Mouse (Mus musculus) forebrain, embryonic 13.5 days (tissue): Measurements from ENCODE around the gene Prpf6. TPM values are rescaled to one million over a fixed set of nuclear protein-coding genes. Genes with fewer than 3 reads are reported as not detected.

Experiments used
- ATAC-seq: fragments of 200-750 bp; cut with Nextera tagmentation; 2 replicates; pipeline ENCODE4 v1.8.0; 2017
- H3K27ac ChIP-seq: fragments of 300-500 bp; sonication (generic); 2 replicates; pipeline ENCODE4 v1.5.1; 2015; ENCODE audit warnings: inconsistent platforms, mild to moderate bottlenecking, moderate library complexity
- H3K27me3 ChIP-seq: fragments of 300-500 bp; sonication (generic); 2 replicates; pipeline ENCODE4 v1.6.1; 2015; ENCODE audit warnings: mild to moderate bottlenecking, inconsistent platforms
- H3K36me3 ChIP-seq: fragments of 300-500 bp; sonication (generic); 2 replicates; pipeline ENCODE4 v1.6.1; 2015; ENCODE audit warnings: mild to moderate bottlenecking, inconsistent platforms; ENCODE audit not compliant: poor library complexity, severe bottlenecking
- H3K4me1 ChIP-seq: fragments of 300-500 bp; sonication (generic); 2 replicates; pipeline ENCODE4 v1.6.1; 2015; ENCODE audit warnings: inconsistent platforms
- H3K4me2 ChIP-seq: fragments of 300-500 bp; sonication (generic); 2 replicates; pipeline ENCODE4 v1.6.1; 2015; ENCODE audit warnings: inconsistent platforms, mild to moderate bottlenecking, moderate library complexity
- H3K4me3 ChIP-seq: fragments of 300-500 bp; sonication (generic); 2 replicates; pipeline ENCODE4 v1.5.1; 2015; ENCODE audit warnings: mild to moderate bottlenecking, inconsistent platforms
- H3K9ac ChIP-seq: fragments of 300-500 bp; sonication (generic); 2 replicates; pipeline ENCODE4 v1.6.1; 2015; ENCODE audit warnings: mild to moderate bottlenecking, inconsistent platforms
- H3K9me3 ChIP-seq: fragments of 300-500 bp; sonication (generic); replicated peaks from 2 replicates; pipeline ENCODE4 v1.6.1; 2016; ENCODE audit warnings: inconsistent platforms
- WGBS: fragments of 180-500 bp; shearing (Covaris S2); methylation state at CpG from one replicate; pipeline ENCODE4 v1.1.7; 2015; 5-methylcytosine and 5-hydroxymethylcytosine counted together
- polyA plus RNA-seq: library from polyadenylated mRNA; unstranded; fragments of >200 nt; fragmentation: Nextera tagmentation; extraction: Ambion mirVana; gene quantifications from 2 replicates; pipeline ENCODE4 v1.2.1, GENCODE M21; 2015

The Prpf6 gene
- polyA plus RNA-seq, 1 experiment from 2014 or later: 67.9 TPM

- 90% methylated on average over 15 of the region's 15 CpGs for WGBS
- Histone ChIP-seq H3K27ac (no peak overlapping the region), H3K36me3 (peaks cover 26% of the 10 kb centered on the region; the same call in 1 of the 2 replicates), H3K4me2 (no peak overlapping the region), H3K9me3 (no peaks in the 10 kb centered on the region), H3K4me1 (no peaks in the 10 kb centered on the region), H3K9ac (no peak overlapping the region), H3K27me3 (no peaks in the 10 kb centered on the region), H3K4me3 (no peak overlapping the region)
- ATAC-seq: no peak
These were observed 18.4 kb upstream of the Prpf6 start for GRCm38 (mm10) chr2:181572921-181573920.

GRCm38 (mm10) chr2:181573961-181574360 lies 17.7 kb upstream of the Prpf6 start:
- WGBS: 95% methylated on average over 9 of the region's 9 CpGs
- H3K4me2 ChIP-seq: no peak overlapping the region

GRCm38 (mm10) chr2:181574921-181575545 lies 16.6 kb upstream of the Prpf6 start:
- Histone ChIP-seq H3K27me3 (no peaks in the 10 kb centered on the region), H3K4me1 (peaks cover 1% of the 10 kb centered on the region; the same call in 1 of the 2 replicates), H3K27ac (no peak overlapping the region), H3K9me3 (no peaks in the 10 kb centered on the region), H3K4me2 (no peak overlapping the region), H3K36me3 (peaks cover 26% of the 10 kb centered on the region; the same call in 1 of the 2 replicates), H3K9ac (no peak overlapping the region), H3K4me3 (no peak overlapping the region)
- 93% methylated on average over 7 of the region's 7 CpGs for WGBS
- ATAC-seq: no peak; the same call in 1 of the 2 replicates

More at GRCm38 (mm10) chr2:181573961-181574360, 17.7 kb upstream of the Prpf6 start:
- Histone ChIP-seq H3K27me3 (no peaks in the 10 kb centered on the region), H3K27ac (no peak overlapping the region), H3K9me3 (no peaks in the 10 kb centered on the region), H3K4me3 (no peak overlapping the region), H3K36me3 (peaks cover 26% of the 10 kb centered on the region; the same call in 1 of the 2 replicates), H3K4me1 (no peaks in the 10 kb centered on the region), H3K9ac (no peak overlapping the region)
- no peak for ATAC-seq

- H3K4me1 ChIP-seq: peaks cover 11% of the 10 kb centered on the region
- H3K4me2 ChIP-seq: no peak overlapping the region
- H3K9ac ChIP-seq: no peak overlapping the region
- no peak overlapping the region for H3K4me3 ChIP-seq
- 91% methylated on average over 2 of the region's 2 CpGs for WGBS
- no peaks in the 10 kb centered on the region for H3K9me3 ChIP-seq
- no peak for ATAC-seq
- no peak overlapping the region for H3K27ac ChIP-seq
- H3K27me3 ChIP-seq: no peaks in the 10 kb centered on the region
- H3K36me3 ChIP-seq: peaks cover 26% of the 10 kb centered on the region; the same call in 1 of the 2 replicates
These were observed 15.1 kb upstream of the Prpf6 start for GRCm38 (mm10) chr2:181576613-181577012.

GRCm38 (mm10) chr2:181577126-181577525 lies 14.5 kb upstream of the Prpf6 start:
- Histone ChIP-seq H3K9ac (no peak overlapping the region), H3K4me3 (no peak overlapping the region)

GRCm38 (mm10) chr2:181577981-181578581 lies 13.6 kb upstream of the Prpf6 start:
- WGBS: 84% methylated on average over 7 of the region's 7 CpGs
- Histone ChIP-seq H3K4me1 (peaks cover 16% of the 10 kb centered on the region), H3K9ac (no peak overlapping the region), H3K4me2 (no peak overlapping the region), H3K9me3 (no peaks in the 10 kb centered on the region), H3K36me3 (peaks cover 17% of the 10 kb centered on the region; the same call in 1 of the 2 replicates), H3K4me3 (no peak overlapping the region), H3K27ac (no peak overlapping the region), H3K27me3 (no peaks in the 10 kb centered on the region)
- no peak for ATAC-seq

More at GRCm38 (mm10) chr2:181577126-181577525, 14.5 kb upstream of the Prpf6 start:
- Histone ChIP-seq H3K27me3 (no peaks in the 10 kb centered on the region), H3K27ac (no peak overlapping the region), H3K4me1 (peaks cover 13% of the 10 kb centered on the region), H3K36me3 (peaks cover 26% of the 10 kb centered on the region; the same call in 1 of the 2 replicates), H3K4me2 (no peak overlapping the region), H3K9me3 (no peaks in the 10 kb centered on the region)
- WGBS: 78% methylated on average over 2 of the region's 2 CpGs
- ATAC-seq: no peak

- WGBS: 73% methylated on average over 5 of the region's 5 CpGs
- peaks cover 16% of the 10 kb centered on the region for H3K36me3 ChIP-seq
- no peak overlapping the region for H3K27ac ChIP-seq
- H3K9me3 ChIP-seq: no peaks in the 10 kb centered on the region
- no peak overlapping the region for H3K4me3 ChIP-seq
- peaks cover 16% of the 10 kb centered on the region for H3K4me1 ChIP-seq
- ATAC-seq: no peak
- H3K27me3 ChIP-seq: no peaks in the 10 kb centered on the region
- H3K4me2 ChIP-seq: no peak overlapping the region
- no peak overlapping the region for H3K9ac ChIP-seq
These were observed 12.7 kb upstream of the Prpf6 start for GRCm38 (mm10) chr2:181578790-181579618.

GRCm38 (mm10) chr2:181579681-181580080 lies 12.0 kb upstream of the Prpf6 start:
- 95% methylated on average over 1 of the region's 1 CpGs for WGBS
- no peak overlapping the region for H3K9ac ChIP-seq
- H3K4me2 ChIP-seq: no peak overlapping the region
- no peak overlapping the region for H3K27ac ChIP-seq
- H3K9me3 ChIP-seq: no peaks in the 10 kb centered on the region
- peaks cover 16% of the 10 kb centered on the region for H3K4me1 ChIP-seq
- no peaks in the 10 kb centered on the region for H3K27me3 ChIP-seq
- peaks cover 16% of the 10 kb centered on the region for H3K36me3 ChIP-seq
- ATAC-seq: no peak
- H3K4me3 ChIP-seq: no peak overlapping the region

GRCm38 (mm10) chr2:181580131-181580772 lies 11.4 kb upstream of the Prpf6 start:
- Histone ChIP-seq H3K27me3 (no peaks in the 10 kb centered on the region), H3K9me3 (no peaks in the 10 kb centered on the region), H3K4me3 (peak overlapping the region; percentile 71), H3K4me1 (peaks cover 16% of the 10 kb centered on the region), H3K9ac (no peak overlapping the region; the same call in 1 of the 2 replicates), H3K27ac (no peak overlapping the region), H3K4me2 (peak overlapping the region; percentile 92), H3K36me3 (peaks cover 19% of the 10 kb centered on the region)
- no peak for ATAC-seq
- WGBS: 82% methylated on average over 5 of the region's 5 CpGs

GRCm38 (mm10) chr2:181581016-181581401 lies 10.7 kb upstream of the Prpf6 start:
- WGBS: under 1% methylated on average over 11 of the region's 11 CpGs
- Histone ChIP-seq H3K9me3 (no peaks in the 10 kb centered on the region), H3K4me3 (peak overlapping the region; percentile 71), H3K4me2 (peak overlapping the region; percentile 92), H3K9ac (peak overlapping the region; percentile 87), H3K27me3 (no peaks in the 10 kb centered on the region), H3K36me3 (peaks cover 27% of the 10 kb centered on the region), H3K4me1 (peaks cover 16% of the 10 kb centered on the region), H3K27ac (peak overlapping the region; percentile 86)
- ATAC-seq: peak; percentile 80
